Mouse (Mus musculus) cortical plate, adult 2 months (tissue): Measurements from ENCODE around the gene Limk1. TPM values are rescaled to one million over a fixed set of nuclear protein-coding genes. Genes with fewer than 3 reads are reported as not detected.

Source experiments
- H3K27ac ChIP-seq: fragments of 200-500 bp; 2 replicates; pipeline ENCODE4 v1.5.1; 2012; ENCODE audit warnings: low read length, control low read depth, inconsistent platforms; ENCODE audit not compliant: insufficient read depth
- H3K4me1 ChIP-seq: fragments of 200-500 bp; 2 replicates; pipeline ENCODE4 v1.6.1; 2011; ENCODE audit warnings: low read length; ENCODE audit not compliant: control insufficient read depth, insufficient read depth
- H3K4me3 ChIP-seq: fragments of 200-500 bp; 2 replicates; pipeline ENCODE4 v1.5.1; 2011; ENCODE audit warnings: mild to moderate bottlenecking, low read length, control low read depth; ENCODE audit not compliant: insufficient read depth
- CTCF ChIP-seq: fragments of 200-500 bp; IDR thresholded peaks from 2 replicates; pipeline ENCODE4 v1.5.1; 2011; ENCODE audit warnings: mild to moderate bottlenecking, control low read depth, low read length; ENCODE audit not compliant: insufficient read depth; ENCODE audit errors: extremely low read depth
- POLR2A ChIP-seq: fragments of 200-500 bp; IDR thresholded peaks from 2 replicates; pipeline ENCODE4 v1.6.1; 2011; ENCODE audit warnings: mild to moderate bottlenecking, low read length, control low read depth; ENCODE audit not compliant: insufficient read depth; ENCODE audit errors: extremely low read depth
- polyA plus RNA-seq: library from polyadenylated mRNA; depleted of rRNA; stranded (reverse); fragments of >200 nt; gene quantifications from 2 replicates; pipeline ENCODE4 v1.2.3, GENCODE M21; 2012; rRNA removed

Limk1 gene
- polyA plus RNA-seq, 1 experiment: 53.1 TPM

- TF ChIP-seq POLR2A (no peak), CTCF (no peak)
- Histone ChIP-seq H3K27ac (peak overlapping the region; percentile 39), H3K4me1 (peaks cover 6% of the 10 kb centered on the region), H3K4me3 (no peak overlapping the region)
Observed at GRCm38 (mm10) chr5:134615780-134616179, 72.6 kb downstream of the Limk1 start.

- peak overlapping the region; percentile 39 for H3K27ac ChIP-seq
- H3K4me1 ChIP-seq: peaks cover 6% of the 10 kb centered on the region
- no peak for TF ChIP-seq CTCF
- TF ChIP-seq POLR2A: no peak
- no peak overlapping the region for H3K4me3 ChIP-seq
Observed at GRCm38 (mm10) chr5:134615380-134615779, 73.0 kb downstream of the Limk1 start.

GRCm38 (mm10) chr5:134614802-134615201, 73.6 kb downstream of the Limk1 start, which contains the start of gene Lat2:
TSS of gene Lat2 (minus strand) at chr5:134615025.
- Histone ChIP-seq H3K27ac (peak within 1 kb of the TSS; percentile 39), H3K4me3 (no peak within 1 kb of the TSS), H3K4me1 (peaks cover 6% of the 10 kb centered on the region)
- TF ChIP-seq POLR2A (no peak), CTCF (no peak)

- Histone ChIP-seq H3K27ac (no peak overlapping the region), H3K4me1 (peaks cover 6% of the 10 kb centered on the region), H3K4me3 (no peak overlapping the region)
- no peak for TF ChIP-seq POLR2A
- TF ChIP-seq CTCF: no peak
Observed at GRCm38 (mm10) chr5:134614296-134614695, 74.1 kb downstream of the Limk1 start.

- Histone ChIP-seq H3K4me3 (no peak overlapping the region), H3K27ac (no peak overlapping the region), H3K4me1 (peaks cover 6% of the 10 kb centered on the region)
- TF ChIP-seq POLR2A (no peak), CTCF (no peak)
Observed at GRCm38 (mm10) chr5:134613727-134614126, 74.7 kb downstream of the Limk1 start.

- no peak for TF ChIP-seq POLR2A
- Histone ChIP-seq H3K4me1 (peaks cover 6% of the 10 kb centered on the region), H3K4me3 (no peak overlapping the region), H3K27ac (no peak overlapping the region)
Observed at GRCm38 (mm10) chr5:134611810-134612521, 76.4 kb downstream of the Limk1 start.

- peaks cover 3% of the 10 kb centered on the region; the same call in 1 of the 2 replicates for H3K4me1 ChIP-seq
- H3K27ac ChIP-seq: no peak overlapping the region
- TF ChIP-seq POLR2A (no peak), CTCF (no peak)
- no peak overlapping the region for H3K4me3 ChIP-seq
Observed at GRCm38 (mm10) chr5:134609916-134610643, 78.3 kb downstream of the Limk1 start.

- no peak for TF ChIP-seq POLR2A
- Histone ChIP-seq H3K4me3 (no peak overlapping the region), H3K4me1 (0 out of 2 replicates have a peak, but pooled peaks cover 2% of the 10 kb centered on the region), H3K27ac (no peak overlapping the region)
Observed at GRCm38 (mm10) chr5:134607121-134607520, 81.3 kb downstream of the Limk1 start.

- Histone ChIP-seq H3K4me3 (no peak overlapping the region), H3K4me1 (no peaks in the 10 kb centered on the region), H3K27ac (no peak overlapping the region)
- TF ChIP-seq POLR2A (no peak), CTCF (0 out of 2 replicates have a peak, but pooled peaks have one; percentile 5)
Observed at GRCm38 (mm10) chr5:134606314-134606713, 82.1 kb downstream of the Limk1 start.

Other genes starting within 250 kb of the Limk1 start
- 31.2 and 31.9 TPM in 2 replicates for gene Gtf2ird1, start 231.9 kb downstream of the Limk1 start, polyA plus RNA-seq
- gene Clip2, start 136.2 kb downstream of the Limk1 start, polyA plus RNA-seq: 74.1 and 77.0 TPM in 2 replicates
- gene Syna, start 128.4 kb downstream of the Limk1 start, polyA plus RNA-seq: 0.06 and 0.49 TPM in 2 replicates
- gene Rfc2, start 107.2 kb downstream of the Limk1 start, polyA plus RNA-seq: 124 and 128 TPM in 2 replicates
- gene Lat2, start 73.6 kb downstream of the Limk1 start, polyA plus RNA-seq: 4.9 and 5.4 TPM in 2 replicates
- gene Eif4h, start 49.1 kb downstream of the Limk1 start, polyA plus RNA-seq: 360 and 369 TPM in 2 replicates
- gene Eln, start 58.7 kb upstream of the Limk1 start, polyA plus RNA-seq: 11.1 and 11.6 TPM in 2 replicates
- not detected in 2 replicates for gene Tmem270, start 218.1 kb upstream of the Limk1 start, polyA plus RNA-seq
- not detected in 2 replicates for gene Cldn13, start 226.9 kb upstream of the Limk1 start, polyA plus RNA-seq
- gene Mettl27, start 243.8 kb upstream of the Limk1 start, polyA plus RNA-seq: 15.1 TPM in 2 replicates